Mouse (Mus musculus): ENCODE data around the gene Atmin. TPM values are rescaled to one million over a fixed set of nuclear protein-coding genes. Genes with fewer than 3 reads are reported as not detected.

The Atmin gene
- polyA plus RNA-seq, 1 experiment from 2014 or later = 8.7 TPM

DNA sequence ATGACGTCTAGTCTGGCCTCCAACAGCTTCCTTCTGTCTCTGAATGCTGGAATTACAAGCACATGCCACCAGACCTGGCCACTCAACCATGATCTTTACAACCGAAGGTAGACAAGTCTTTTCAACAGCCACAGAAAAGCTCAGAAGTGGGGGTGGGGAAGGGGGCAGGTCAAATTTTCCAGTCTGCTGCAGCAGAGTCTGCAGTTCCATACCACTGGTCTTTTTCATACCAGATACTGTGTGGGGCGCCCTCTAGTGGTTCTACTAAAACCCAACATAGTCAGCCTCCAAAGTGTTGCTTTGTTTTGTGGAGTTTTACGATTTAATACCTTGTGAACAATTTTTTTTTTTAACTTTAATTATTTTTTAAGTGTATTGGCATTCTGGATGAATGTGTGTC is 36.9 kb downstream of the Atmin start:
- H3K36me3 ChIP-seq (ENCODE audit: insufficient read depth, low read length) = no peaks in the 10 kb centered on the region
- H3K27me3 ChIP-seq (replicated peaks; ENCODE audit: insufficient read depth, low read length) = no peaks in the 10 kb centered on the region
- peak; percentile 88 for DNase-seq (ENCODE audit: low spot score)
- 19% methylated on average over 4 of the region's 4 CpGs for WGBS
- TF ChIP-seq EP300 (IDR thresholded peaks at IDR 0.05) = no peak
- peak; percentile 82 for TF ChIP-seq CTCF (IDR thresholded peaks at IDR 0.05)
- H3K9ac ChIP-seq (replicated peaks; ENCODE audit: low read depth) = no peak overlapping the region
- no peak for ATAC-seq
- H3K4me2 ChIP-seq (replicated peaks; ENCODE audit: low read depth, low read length) = no peak overlapping the region
- H3K4me1 ChIP-seq (ENCODE audit: insufficient read depth, low read depth, low read length) = no peaks in the 10 kb centered on the region
- H3K4me3 ChIP-seq (ENCODE audit: low read depth, low read length) = no peak overlapping the region
- no peaks in the 10 kb centered on the region for H3K9me3 ChIP-seq (ENCODE audit: low read length)
- H3K27ac ChIP-seq (ENCODE audit: low read length) = no peak overlapping the region

DNA sequence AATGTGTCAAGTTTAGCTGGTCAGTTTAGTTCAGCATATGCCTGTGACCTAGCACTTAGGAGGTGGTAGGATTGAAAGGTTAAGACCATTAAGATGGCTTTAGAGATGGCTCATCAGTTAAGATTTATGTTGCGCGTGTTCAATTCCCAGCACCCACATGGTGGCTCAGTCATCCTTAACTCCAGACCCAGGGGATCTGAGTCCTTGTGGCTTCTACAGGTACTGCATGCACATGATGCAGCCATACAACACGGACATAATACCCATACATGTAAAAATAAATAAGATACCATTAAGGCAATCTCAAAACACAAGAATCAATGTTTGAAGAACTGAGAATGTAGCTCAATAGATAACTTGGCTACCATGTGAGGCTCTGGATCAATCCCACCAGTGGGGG is 46.6 kb downstream of the Atmin start:
- no peak for DNase-seq (ENCODE audit: low spot score)
- no peaks in the 10 kb centered on the region for H3K36me3 ChIP-seq (ENCODE audit: insufficient read depth, low read length)
- no peak overlapping the region for H3K4me3 ChIP-seq (ENCODE audit: low read depth, low read length)
- H3K4me2 ChIP-seq (replicated peaks; ENCODE audit: low read depth, low read length) = no peak overlapping the region
- WGBS = 94% methylated on average over 3 of the region's 3 CpGs
- no peaks in the 10 kb centered on the region for H3K9me3 ChIP-seq (ENCODE audit: low read length)
- TF ChIP-seq CTCF (IDR thresholded peaks at IDR 0.05) (peak; percentile 30), EP300 (IDR thresholded peaks at IDR 0.05) (no peak)
- H3K4me1 ChIP-seq (ENCODE audit: insufficient read depth, low read depth, low read length) = 0 out of 2 replicates have a peak, but pooled peaks cover 3% of the 10 kb centered on the region
- no peak for ATAC-seq
- no peak overlapping the region for H3K27ac ChIP-seq (ENCODE audit: low read length)
- H3K9ac ChIP-seq (replicated peaks; ENCODE audit: low read depth) = no peak overlapping the region
- no peaks in the 10 kb centered on the region for H3K27me3 ChIP-seq (replicated peaks; ENCODE audit: insufficient read depth, low read length)

DNA sequence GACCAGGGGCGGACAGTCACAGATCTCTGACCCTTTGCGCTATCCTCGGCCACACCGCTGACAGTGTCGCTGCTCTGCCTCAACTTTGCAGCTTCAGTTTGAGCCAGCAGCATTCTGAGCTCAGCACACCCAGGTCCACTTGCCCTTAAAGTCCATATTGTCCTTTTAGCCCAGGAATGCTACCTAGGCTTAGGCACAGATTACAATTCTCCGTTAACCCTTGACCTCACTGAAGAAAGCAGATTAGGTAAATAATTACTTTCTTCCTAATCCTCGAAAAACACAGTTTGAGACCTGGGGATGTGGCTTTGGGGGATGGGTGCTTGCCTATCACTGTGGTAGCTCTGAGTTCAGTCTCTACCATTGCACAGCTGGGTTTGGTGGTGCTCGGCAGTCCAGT is 48.0 kb downstream of the Atmin start:
- 85% methylated on average over 8 of the region's 8 CpGs for WGBS
- DNase-seq (ENCODE audit: low spot score) = no peak
- TF ChIP-seq EP300 (IDR thresholded peaks at IDR 0.05) (no peak), CTCF (IDR thresholded peaks at IDR 0.05) (no peak)
- no peak for ATAC-seq
- no peaks in the 10 kb centered on the region for H3K9me3 ChIP-seq (ENCODE audit: low read length)
- H3K4me1 ChIP-seq (ENCODE audit: insufficient read depth, low read depth, low read length) = 0 out of 2 replicates have a peak, but pooled peaks cover 3% of the 10 kb centered on the region
- H3K4me3 ChIP-seq (ENCODE audit: low read depth, low read length) = no peak overlapping the region
- no peak overlapping the region for H3K4me2 ChIP-seq (replicated peaks; ENCODE audit: low read depth, low read length)
- no peak overlapping the region for H3K27ac ChIP-seq (ENCODE audit: low read length)
- H3K9ac ChIP-seq (replicated peaks; ENCODE audit: low read depth) = no peak overlapping the region
- H3K36me3 ChIP-seq (ENCODE audit: insufficient read depth, low read length) = no peaks in the 10 kb centered on the region
- H3K27me3 ChIP-seq (replicated peaks; ENCODE audit: insufficient read depth, low read length) = no peaks in the 10 kb centered on the region

DNA sequence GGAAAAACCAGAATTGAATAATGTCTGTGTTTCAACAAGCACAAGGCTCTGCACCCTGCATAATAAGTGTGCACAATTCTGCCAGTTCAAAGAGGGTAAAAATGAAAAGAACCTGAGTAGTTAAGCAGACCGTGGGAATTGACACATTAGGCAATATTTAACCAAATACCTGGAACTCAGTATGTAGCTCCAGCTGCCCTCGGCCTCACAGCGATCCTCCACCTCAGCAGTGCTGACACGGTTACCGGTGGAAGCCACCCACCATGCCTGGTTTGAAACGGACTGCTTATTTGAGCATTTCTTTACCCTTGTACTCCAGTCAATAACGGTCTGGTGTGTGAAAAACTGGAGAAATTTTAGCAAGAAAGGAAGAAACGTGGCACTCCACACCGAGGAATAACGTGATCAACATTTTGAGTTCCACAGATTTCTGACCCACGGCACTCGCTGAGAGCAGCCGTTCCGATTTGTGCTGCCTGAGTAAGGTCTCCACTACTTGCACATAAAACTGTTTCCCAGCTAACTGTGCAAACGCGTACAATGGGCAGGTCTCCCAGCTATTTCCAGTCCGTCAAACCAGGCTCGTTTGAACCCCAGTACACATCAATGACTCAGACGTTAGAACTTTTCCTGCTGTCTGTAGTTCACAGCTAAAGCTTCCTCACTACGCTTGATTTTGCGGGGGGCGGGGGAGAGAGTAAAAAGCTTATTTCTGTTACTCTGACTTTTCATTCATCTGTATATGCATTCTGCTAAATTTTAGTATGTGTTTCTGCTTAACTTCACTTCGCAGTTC is 49.2 kb downstream of the Atmin start:
- Histone ChIP-seq H3K4me3 (ENCODE audit: low read depth, low read length) (peak overlapping the region; percentile 46), H3K27me3 (replicated peaks; ENCODE audit: insufficient read depth, low read length) (no peaks in the 10 kb centered on the region), H3K4me1 (ENCODE audit: insufficient read depth, low read depth, low read length) (0 out of 2 replicates have a peak, but pooled peaks cover 3% of the 10 kb centered on the region), H3K36me3 (ENCODE audit: insufficient read depth, low read length) (no peaks in the 10 kb centered on the region), H3K9me3 (ENCODE audit: low read length) (no peaks in the 10 kb centered on the region), H3K27ac (ENCODE audit: low read length) (peak overlapping the region; percentile 33; the same call in 1 of the 2 replicates), H3K4me2 (replicated peaks; ENCODE audit: low read depth, low read length) (peak overlapping the region; percentile 90), H3K9ac (replicated peaks; ENCODE audit: low read depth) (peak overlapping the region; percentile 37; the same call in 1 of the 2 replicates)
- TF ChIP-seq EP300 (IDR thresholded peaks at IDR 0.05) (no peak), CTCF (IDR thresholded peaks at IDR 0.05) (no peak)
- ATAC-seq = no peak
- 5% methylated on average over 23 of the region's 23 CpGs for WGBS
- peak; percentile 60 for DNase-seq (ENCODE audit: low spot score)

DNA sequence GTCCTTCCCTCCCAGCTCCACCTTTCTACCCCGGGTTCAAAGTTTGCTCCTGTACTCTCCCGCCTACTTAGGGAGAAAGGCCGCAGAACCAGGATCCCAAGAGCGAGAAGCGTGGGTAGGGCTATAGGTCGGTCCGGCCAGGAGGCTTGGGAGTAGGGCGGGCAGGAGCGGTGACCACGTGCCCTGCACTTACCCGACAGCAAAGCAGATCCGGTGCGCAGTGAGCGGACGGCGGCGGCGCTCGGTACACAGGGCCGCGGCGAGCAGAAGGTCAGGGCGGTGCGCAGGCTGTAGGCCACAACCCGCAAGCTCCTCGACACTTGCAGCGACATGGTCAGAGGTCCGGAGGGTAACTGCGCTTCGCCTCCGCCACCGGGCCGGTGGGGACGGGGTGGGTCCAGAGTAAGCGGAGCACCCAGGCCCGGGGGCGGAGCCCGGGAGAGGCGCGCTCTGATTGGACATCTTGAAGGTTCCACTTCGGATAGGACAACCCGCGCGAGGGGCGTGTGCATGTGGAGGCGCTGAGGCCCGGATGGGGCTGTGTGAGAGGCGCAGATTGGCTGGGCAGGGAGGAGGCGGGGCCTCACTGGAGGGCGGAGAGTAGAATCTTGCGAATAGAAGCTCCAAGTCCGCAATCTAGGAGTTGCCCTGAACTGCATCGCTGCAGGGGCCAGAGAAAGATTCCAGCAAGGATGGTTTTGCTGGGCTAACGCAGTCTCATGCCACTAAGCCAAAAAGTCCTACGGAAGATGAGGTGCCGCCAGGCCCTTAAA is 50.1 kb downstream of the Atmin start, which contains the start of gene Gcsh:
Gene Gcsh, minus strand, starts transcription at position 443 of the 773 bp plus-strand sequence.
- TF ChIP-seq EP300 (IDR thresholded peaks at IDR 0.05) (no peak), CTCF (IDR thresholded peaks at IDR 0.05) (no peak)
- H3K27me3 ChIP-seq (replicated peaks; ENCODE audit: insufficient read depth, low read length) = no peaks in the 10 kb centered on the region
- 0 out of 2 replicates have a peak, but pooled peaks cover 3% of the 10 kb centered on the region for H3K4me1 ChIP-seq (ENCODE audit: insufficient read depth, low read depth, low read length)
- H3K36me3 ChIP-seq (ENCODE audit: insufficient read depth, low read length) = no peaks in the 10 kb centered on the region
- peak within 1 kb of the TSS; percentile 46 for H3K4me3 ChIP-seq (ENCODE audit: low read depth, low read length)
- DNase-seq (ENCODE audit: low spot score) (peak; percentile 99), ATAC-seq (peak; percentile 100)
- H3K4me2 ChIP-seq (replicated peaks; ENCODE audit: low read depth, low read length) = peak within 1 kb of the TSS; percentile 90
- H3K9me3 ChIP-seq (ENCODE audit: low read length) = no peaks in the 10 kb centered on the region
- H3K9ac ChIP-seq (replicated peaks; ENCODE audit: low read depth) = peak within 1 kb of the TSS; percentile 37
- under 1% methylated on average over 55 of the region's 56 CpGs for WGBS
- H3K27ac ChIP-seq (ENCODE audit: low read length) = peak within 1 kb of the TSS; percentile 33
